In the genomic region with DNA sequence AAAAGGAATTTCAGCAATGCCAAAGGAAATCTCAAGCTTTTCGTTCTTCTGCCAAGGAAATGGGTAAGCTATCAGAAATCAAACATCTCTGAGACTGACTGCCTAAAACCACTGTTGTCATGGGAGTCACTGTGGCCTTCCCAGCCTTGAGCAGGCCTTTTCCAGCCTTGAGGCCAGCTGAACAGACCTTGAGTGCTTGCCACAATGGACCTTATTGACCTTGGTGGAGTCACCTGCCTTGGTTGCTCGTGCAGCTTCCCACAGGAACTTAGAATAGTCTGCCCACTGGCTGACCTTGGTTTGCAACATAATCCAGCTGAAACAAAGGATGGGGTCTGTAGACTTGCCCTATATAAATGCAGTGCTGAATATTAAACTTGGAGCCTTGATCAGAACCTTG, we compare ENCODE assay signal across 19 mouse cellular contexts.
"Had no signal": no experiment of that assay in that cellular context is flagged by ENCODE, and none has a peak within 500 bp of the region (broad histone marks: within the 10 kb centered on the region; RNA-seq: fewer than 3 reads in every experiment).

No protein-coding gene starts in this region.

- H3K27me3 ChIP-seq: midbrain, embryonic 12.5 days; neural tube, embryonic 13.5 days; neural tube, embryonic 15.5 days had no signal

- H3K4me3 ChIP-seq: midbrain, embryonic 10.5 days; midbrain, embryonic 12.5 days; myocyte; neural tube, embryonic 13.5 days; neural tube, embryonic 15.5 days had no signal

- ATAC-seq: midbrain, embryonic 16.5 days had no signal

- H3K4me1 ChIP-seq: midbrain, embryonic 12.5 days had no signal

- H3K9me3 ChIP-seq: midbrain, embryonic 10.5 days; midbrain, embryonic 12.5 days; neural tube, embryonic 13.5 days; neural tube, embryonic 15.5 days had no signal

- DNase-seq: lung, adult 18-20 months; lung, embryonic 14.5 days; lung, postnatal 10 days; lung, postnatal 4 days; midbrain, embryonic 14.5 days; retina, postnatal 1 day; right cerebral cortex, adult 18-20 months; right cerebral cortex, postnatal 25 days; right cerebral cortex, postnatal 4 days; spleen, adult 18-20 months; thymus, adult 18-20 months; thymus, postnatal 25 days; thymus, postnatal 4 days had no signal

- H3K27ac ChIP-seq: midbrain, embryonic 10.5 days; midbrain, embryonic 12.5 days; neural tube, embryonic 13.5 days; neural tube, embryonic 15.5 days had no signal

- H3K4me2 ChIP-seq: lung, embryonic 14.5 days; midbrain, embryonic 12.5 days; neural tube, embryonic 13.5 days; neural tube, embryonic 15.5 days had no signal

- H3K36me3 ChIP-seq: midbrain, embryonic 10.5 days; midbrain, embryonic 12.5 days; neural tube, embryonic 13.5 days; neural tube, embryonic 15.5 days had no signal

- H3K9ac ChIP-seq: lung, embryonic 14.5 days; midbrain, embryonic 12.5 days; neural tube, embryonic 13.5 days; neural tube, embryonic 15.5 days had no signal
